Mouse (Mus musculus) spleen, postnatal 14 days (tissue): ENCODE measurements around the gene Med27.

Experiments used
- DNase-seq, 2 experiments: peaks; one replicate each; pipeline ENCODE4 v3.0.0; 2021 to 2022; ENCODE audit warnings: low spot score in 2 of 2

Gene Med27

GRCm38 (mm10) chr2:29563986-29564385 lies 217.4 kb downstream of the Med27 start:
- DNase-seq: no peak

- no peak for DNase-seq
Measured at GRCm38 (mm10) chr2:29565570-29566433, 219.2 kb downstream of the Med27 start.

GRCm38 (mm10) chr2:29571921-29572700 lies 225.5 kb downstream of the Med27 start:
- DNase-seq: no peak

GRCm38 (mm10) chr2:29572811-29573427 lies 226.3 kb downstream of the Med27 start:
- DNase-seq: no peak

- DNase-seq: peak in 1 of 2 experiments; percentile 39
Measured at GRCm38 (mm10) chr2:29573591-29573990, 227.0 kb downstream of the Med27 start.

- no peak for DNase-seq
Measured at GRCm38 (mm10) chr2:29574187-29574586, 227.6 kb downstream of the Med27 start.
